Mouse (Mus musculus) T-cell, adult 66 days (primary cell): Measurements from ENCODE around the gene Chkb. TPM values are rescaled to one million over a fixed set of nuclear protein-coding genes. Genes with fewer than 3 reads are reported as not detected.

Source experiments
- total RNA-seq, 2 experiments: library from RNA; stranded (reverse); gene quantifications; 3 replicates in 1 of 2; 4 replicates in 1 of 2; pipeline ENCODE4 v1.2.4; 2023

Chkb gene
- total RNA-seq, result 100 to 1,000 TPM; 150 to 159 TPM

GRCm38 (mm10) chr15:89429352-89430221 lies at the start of gene Chkb, which contains the start of the genes C730034F03Rik and Gm44502:
Gene Chkb, minus strand, starts transcription at chr15:89429908.
Gene C730034F03Rik, plus strand, starts transcription at chr15:89429589.
Gene Gm44502, minus strand, starts transcription at chr15:89429696.

GRCm38 (mm10) chr15:89477091-89477491 lies 47.4 kb upstream of the Chkb start, which contains the start of gene Arsa:
Gene Arsa, minus strand, starts transcription at chr15:89477425.

GRCm38 (mm10) chr15:89453865-89454478 lies 24.3 kb upstream of the Chkb start, which contains the start of gene Mapk8ip2:
Gene Mapk8ip2, plus strand, starts transcription at chr15:89453913.

GRCm38 (mm10) chr15:89425711-89426121 lies 4.0 kb downstream of the Chkb start, which contains the start of gene Cpt1b:
Gene Cpt1b, minus strand, starts transcription at chr15:89425863.

GRCm38 (mm10) chr15:89410118-89410517 lies 19.6 kb downstream of the Chkb start, which contains the start of gene Syce3:
Gene Syce3, minus strand, starts transcription at chr15:89410503.

GRCm38 (mm10) chr15:89384617-89385016 lies 45.1 kb downstream of the Chkb start, which contains the start of gene Klhdc7b:
Gene Klhdc7b, plus strand, starts transcription at chr15:89384917.

GRCm38 (mm10) chr15:89378831-89379401 lies 50.8 kb downstream of the Chkb start, which contains the start of gene Odf3b:
Gene Odf3b, minus strand, starts transcription at chr15:89379282.

GRCm38 (mm10) chr15:89376957-89377356 lies 52.8 kb downstream of the Chkb start, which contains the start of gene Tymp:
Gene Tymp, minus strand, starts transcription at chr15:89377039.

Other genes starting within 250 kb of the Chkb start
- 1 to 10 TPM; 1.5 to 2.3 TPM for gene Plxnb2, start 249.1 kb downstream of the Chkb start, total RNA-seq
- gene Dennd6b, start 233.4 kb downstream of the Chkb start, total RNA-seq, result 10 to 100 TPM; 21.4 to 24.4 TPM
- gene Ppp6r2, start 218.4 kb downstream of the Chkb start, total RNA-seq, result 10 to 100 TPM; 41.2 to 45.4 TPM
- 100 to 1,000 TPM; 419 to 453 TPM for gene Sbf1, start 114.6 kb downstream of the Chkb start, total RNA-seq
- not detected for gene Adm2, start 107.2 kb downstream of the Chkb start, total RNA-seq
- not detected for gene Miox, start 95.5 kb downstream of the Chkb start, total RNA-seq
- gene Lmf2, start 74.2 kb downstream of the Chkb start, total RNA-seq, result 10 to 100 TPM; 39.9 to 50.1 TPM
- gene Ncaph2, start 74.2 kb downstream of the Chkb start, total RNA-seq, result 100 to 1,000 TPM; 111 to 131 TPM
- 10 to 100 TPM; 23.7 to 25.2 TPM for gene Sco2, start 56.1 kb downstream of the Chkb start, total RNA-seq
- gene Tymp, start 52.9 kb downstream of the Chkb start, total RNA-seq, result under 1 TPM; 0.65 to 0.76 TPM
- gene Odf3b, start 50.6 kb downstream of the Chkb start, total RNA-seq, result not detected
- gene Klhdc7b, start 45.0 kb downstream of the Chkb start, total RNA-seq, result under 1 TPM; 0.20 to 0.30 TPM
- not detected for gene Syce3, start 19.4 kb downstream of the Chkb start, total RNA-seq
- gene Cpt1b, start 4.0 kb downstream of the Chkb start, total RNA-seq, result 1 to 10 TPM; 4.0 to 6.2 TPM
- 10 to 100 TPM in 1 of 2 experiments, 1 to 10 TPM in 1; 8.1 to 10.1 TPM for gene C730034F03Rik, start 319 bp downstream of the Chkb start, total RNA-seq
- under 1 TPM in 1 of 2 experiments, not detected in 1; 0.68 TPM for gene Gm44502, start 212 bp downstream of the Chkb start, total RNA-seq
- under 1 TPM in 1 of 2 experiments, not detected in 1; 0.12 TPM for gene Mapk8ip2, start 24.0 kb upstream of the Chkb start, total RNA-seq
- 10 to 100 TPM; 13.5 to 15.3 TPM for gene Arsa, start 47.5 kb upstream of the Chkb start, total RNA-seq
- gene Shank3, start 69.7 kb upstream of the Chkb start, total RNA-seq, result 1 to 10 TPM in 1 of 2 experiments, under 1 TPM in 1; 0.86 to 2.1 TPM
- gene Acr, start 138.4 kb upstream of the Chkb start, total RNA-seq, result not detected
- gene Rabl2, start 162.0 kb upstream of the Chkb start, total RNA-seq, result 1 to 10 TPM; 1.0 to 3.3 TPM